Mouse (Mus musculus): Measurements from ENCODE around the gene Spcs3. TPM values are rescaled to one million over a fixed set of nuclear protein-coding genes. Genes with fewer than 3 reads are reported as not detected.
A peak's percentile ranks its signal among the peaks of the same experiment; 100 is the strongest.

The Spcs3 gene
- polyA plus RNA-seq, 1 experiment from 2014 or later, result 84.5 TPM

GRCm38 (mm10) chr8:54503104-54503503 lies 26.7 kb downstream of the Spcs3 start:
- H3K4me2 ChIP-seq (ENCODE audit: low read depth, low read length), result no peak overlapping the region
- H3K9me3 ChIP-seq (ENCODE audit: control insufficient read depth, low read length), result no peaks in the 10 kb centered on the region
- peak; percentile 68 for DNase-seq (ENCODE audit: low spot score)
- H3K9ac ChIP-seq (ENCODE audit: low read depth, low read length), result no peak overlapping the region
- H3K27ac ChIP-seq (replicated peaks; ENCODE audit: low read depth, low read length), result no peak overlapping the region
- H3K4me1 ChIP-seq (ENCODE audit: control insufficient read depth, insufficient read depth, low read length), result no peaks in the 10 kb centered on the region
- no peaks in the 10 kb centered on the region for H3K27me3 ChIP-seq (replicated peaks; ENCODE audit: control insufficient read depth, insufficient read depth, low read length)
- no peaks in the 10 kb centered on the region for H3K36me3 ChIP-seq (ENCODE audit: control insufficient read depth, insufficient read depth, low read length)
- no peak overlapping the region for H3K4me3 ChIP-seq (ENCODE audit: low read depth, low read length)
- WGBS, result 43% methylated on average over 7 of the region's 7 CpGs
- no peak for ATAC-seq (ENCODE audit: low read depth)

GRCm38 (mm10) chr8:54493915-54494314 lies 35.9 kb downstream of the Spcs3 start:
- Histone ChIP-seq H3K4me3 (ENCODE audit: low read depth, low read length) (no peak overlapping the region), H3K4me1 (ENCODE audit: control insufficient read depth, insufficient read depth, low read length) (no peaks in the 10 kb centered on the region), H3K27ac (replicated peaks; ENCODE audit: low read depth, low read length) (no peak overlapping the region), H3K9me3 (ENCODE audit: control insufficient read depth, low read length) (no peaks in the 10 kb centered on the region), H3K27me3 (replicated peaks; ENCODE audit: control insufficient read depth, insufficient read depth, low read length) (no peaks in the 10 kb centered on the region; the same call in 1 of the 2 replicates), H3K9ac (ENCODE audit: low read depth, low read length) (no peak overlapping the region), H3K36me3 (ENCODE audit: control insufficient read depth, insufficient read depth, low read length) (no peaks in the 10 kb centered on the region), H3K4me2 (ENCODE audit: low read depth, low read length) (no peak overlapping the region)
- ATAC-seq (ENCODE audit: low read depth) (no peak), DNase-seq (ENCODE audit: low spot score) (no peak)
- WGBS, result 46% methylated on average over 3 of the region's 3 CpGs

- 10% methylated on average over 6 of the region's 6 CpGs for WGBS
- Histone ChIP-seq H3K9ac (ENCODE audit: low read depth, low read length) (no peak overlapping the region), H3K4me2 (ENCODE audit: low read depth, low read length) (no peak overlapping the region), H3K27me3 (replicated peaks; ENCODE audit: control insufficient read depth, insufficient read depth, low read length) (no peaks in the 10 kb centered on the region; the same call in 1 of the 2 replicates), H3K4me1 (ENCODE audit: control insufficient read depth, insufficient read depth, low read length) (no peaks in the 10 kb centered on the region), H3K36me3 (ENCODE audit: control insufficient read depth, insufficient read depth, low read length) (no peaks in the 10 kb centered on the region), H3K9me3 (ENCODE audit: control insufficient read depth, low read length) (no peaks in the 10 kb centered on the region), H3K4me3 (ENCODE audit: low read depth, low read length) (no peak overlapping the region), H3K27ac (replicated peaks; ENCODE audit: low read depth, low read length) (no peak overlapping the region)
- DNase-seq (ENCODE audit: low spot score) (peak; percentile 76), ATAC-seq (ENCODE audit: low read depth) (no peak)
These were observed 36.7 kb downstream of the Spcs3 start for GRCm38 (mm10) chr8:54493110-54493509.

GRCm38 (mm10) chr8:54491934-54492333 lies 37.9 kb downstream of the Spcs3 start:
- WGBS, result 54% methylated on average over 4 of the region's 4 CpGs
- DNase-seq (ENCODE audit: low spot score) (no peak), ATAC-seq (ENCODE audit: low read depth) (no peak)
- Histone ChIP-seq H3K9me3 (ENCODE audit: control insufficient read depth, low read length) (no peaks in the 10 kb centered on the region), H3K27me3 (replicated peaks; ENCODE audit: control insufficient read depth, insufficient read depth, low read length) (no peaks in the 10 kb centered on the region; the same call in 1 of the 2 replicates), H3K36me3 (ENCODE audit: control insufficient read depth, insufficient read depth, low read length) (no peaks in the 10 kb centered on the region), H3K9ac (ENCODE audit: low read depth, low read length) (no peak overlapping the region), H3K27ac (replicated peaks; ENCODE audit: low read depth, low read length) (no peak overlapping the region), H3K4me3 (ENCODE audit: low read depth, low read length) (no peak overlapping the region), H3K4me2 (ENCODE audit: low read depth, low read length) (no peak overlapping the region), H3K4me1 (ENCODE audit: control insufficient read depth, insufficient read depth, low read length) (peaks cover 3% of the 10 kb centered on the region; the same call in 1 of the 2 replicates)

- H3K36me3 ChIP-seq (ENCODE audit: control insufficient read depth, insufficient read depth, low read length), result no peaks in the 10 kb centered on the region
- no peak overlapping the region for H3K4me3 ChIP-seq (ENCODE audit: low read depth, low read length)
- peaks cover 6% of the 10 kb centered on the region; the same call in 1 of the 2 replicates for H3K4me1 ChIP-seq (ENCODE audit: control insufficient read depth, insufficient read depth, low read length)
- no peak overlapping the region for H3K9ac ChIP-seq (ENCODE audit: low read depth, low read length)
- DNase-seq (ENCODE audit: low spot score), result peak; percentile 78
- 17% methylated on average over 6 of the region's 6 CpGs for WGBS
- no peaks in the 10 kb centered on the region; the same call in 1 of the 2 replicates for H3K27me3 ChIP-seq (replicated peaks; ENCODE audit: control insufficient read depth, insufficient read depth, low read length)
- H3K27ac ChIP-seq (replicated peaks; ENCODE audit: low read depth, low read length), result no peak overlapping the region
- no peaks in the 10 kb centered on the region for H3K9me3 ChIP-seq (ENCODE audit: control insufficient read depth, low read length)
- 0 out of 2 replicates have a peak overlapping the region, but pooled peaks have one; percentile 20 for H3K4me2 ChIP-seq (ENCODE audit: low read depth, low read length)
- ATAC-seq (ENCODE audit: low read depth), result peak; percentile 62; the same call in 1 of the 2 replicates
These were observed 38.6 kb downstream of the Spcs3 start for GRCm38 (mm10) chr8:54491057-54491690.

GRCm38 (mm10) chr8:54488437-54488836 lies 41.4 kb downstream of the Spcs3 start:
- no peak overlapping the region for H3K27ac ChIP-seq (replicated peaks; ENCODE audit: low read depth, low read length)
- no peak overlapping the region for H3K9ac ChIP-seq (ENCODE audit: low read depth, low read length)
- H3K27me3 ChIP-seq (replicated peaks; ENCODE audit: control insufficient read depth, insufficient read depth, low read length), result no peaks in the 10 kb centered on the region; the same call in 1 of the 2 replicates
- H3K4me3 ChIP-seq (ENCODE audit: low read depth, low read length), result no peak overlapping the region
- 75% methylated on average over 4 of the region's 4 CpGs for WGBS
- H3K4me1 ChIP-seq (ENCODE audit: control insufficient read depth, insufficient read depth, low read length), result peaks cover 6% of the 10 kb centered on the region; the same call in 1 of the 2 replicates
- no peak overlapping the region for H3K4me2 ChIP-seq (ENCODE audit: low read depth, low read length)
- ATAC-seq (ENCODE audit: low read depth) (no peak), DNase-seq (ENCODE audit: low spot score) (no peak)
- H3K9me3 ChIP-seq (ENCODE audit: control insufficient read depth, low read length), result no peaks in the 10 kb centered on the region
- H3K36me3 ChIP-seq (ENCODE audit: control insufficient read depth, insufficient read depth, low read length), result no peaks in the 10 kb centered on the region

- H3K36me3 ChIP-seq (ENCODE audit: control insufficient read depth, insufficient read depth, low read length), result no peaks in the 10 kb centered on the region
- peak overlapping the region; percentile 31 for H3K4me2 ChIP-seq (ENCODE audit: low read depth, low read length)
- ATAC-seq (ENCODE audit: low read depth) (no peak), DNase-seq (ENCODE audit: low spot score) (no peak)
- no peaks in the 10 kb centered on the region for H3K9me3 ChIP-seq (ENCODE audit: control insufficient read depth, low read length)
- no peak overlapping the region; the same call in 1 of the 2 replicates for H3K4me3 ChIP-seq (ENCODE audit: low read depth, low read length)
- H3K4me1 ChIP-seq (ENCODE audit: control insufficient read depth, insufficient read depth, low read length), result peaks cover 6% of the 10 kb centered on the region; the same call in 1 of the 2 replicates
- 0 out of 2 replicates have a peak overlapping the region, but pooled peaks have one; percentile 5 for H3K9ac ChIP-seq (ENCODE audit: low read depth, low read length)
- whole genome bisulfite sequencing, result 46% methylated on average over 19 of the region's 19 CpGs
- no peak overlapping the region for H3K27ac ChIP-seq (replicated peaks; ENCODE audit: low read depth, low read length)
- no peaks in the 10 kb centered on the region; the same call in 1 of the 2 replicates for H3K27me3 ChIP-seq (replicated peaks; ENCODE audit: control insufficient read depth, insufficient read depth, low read length)
These were observed 43.1 kb downstream of the Spcs3 start for GRCm38 (mm10) chr8:54486555-54487273.
